Mouse (Mus musculus): ENCODE data around the gene Agap2.

DNA sequence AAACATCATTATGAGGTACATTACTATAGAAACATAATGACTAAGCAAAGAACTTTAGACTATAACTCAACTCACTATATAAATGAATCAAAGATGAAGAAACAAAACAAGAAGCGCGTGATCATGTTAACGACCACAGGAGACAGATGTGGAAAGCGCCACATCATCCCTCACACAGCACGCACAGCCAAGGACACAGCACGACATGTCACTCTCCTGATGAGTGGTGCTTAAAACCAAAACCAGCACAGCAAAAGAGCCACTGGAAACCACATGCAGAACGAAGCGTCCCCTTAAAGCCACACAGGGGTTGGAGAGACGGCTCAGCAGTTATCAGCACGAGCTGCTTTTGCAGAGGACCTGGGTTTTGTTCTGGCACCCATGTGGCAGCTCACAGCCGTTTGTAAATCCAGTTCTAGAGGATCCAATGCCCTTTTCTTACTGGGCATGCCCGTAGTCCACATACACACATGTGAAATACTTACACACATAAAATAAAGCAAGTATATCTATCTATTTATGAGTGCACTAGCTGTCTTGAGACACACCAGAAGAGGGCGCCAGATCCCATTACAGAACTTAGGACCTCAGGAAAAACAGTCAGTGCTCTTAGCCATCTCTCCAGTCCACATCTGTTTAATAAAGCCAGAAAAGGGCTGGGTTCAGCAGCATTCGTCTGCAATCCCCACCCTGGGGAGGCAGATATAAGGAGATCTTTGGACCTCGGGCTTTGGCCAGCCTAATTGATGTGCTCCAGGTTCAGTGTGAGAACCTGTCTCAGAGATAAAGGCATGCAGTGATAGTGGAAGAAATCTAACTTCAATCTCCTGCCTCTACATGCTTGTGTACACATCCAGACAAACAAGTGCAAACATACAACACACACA, 36.2 kb downstream of the Agap2 start:
- peak; percentile 40 for TF ChIP-seq CTCF (IDR thresholded peaks at IDR 0.05; ENCODE audit: low read depth)
- TF ChIP-seq EP300 (IDR thresholded peaks at IDR 0.05; ENCODE audit: low read depth) = no peak
